Mouse (Mus musculus): ENCODE results near the gene Spock1. TPM values are rescaled to one million over a fixed set of nuclear protein-coding genes. Genes with fewer than 3 reads are reported as not detected.

Spock1 gene
- polyA plus RNA-seq, 3 experiments from 2014 or later, result not detected

DNA sequence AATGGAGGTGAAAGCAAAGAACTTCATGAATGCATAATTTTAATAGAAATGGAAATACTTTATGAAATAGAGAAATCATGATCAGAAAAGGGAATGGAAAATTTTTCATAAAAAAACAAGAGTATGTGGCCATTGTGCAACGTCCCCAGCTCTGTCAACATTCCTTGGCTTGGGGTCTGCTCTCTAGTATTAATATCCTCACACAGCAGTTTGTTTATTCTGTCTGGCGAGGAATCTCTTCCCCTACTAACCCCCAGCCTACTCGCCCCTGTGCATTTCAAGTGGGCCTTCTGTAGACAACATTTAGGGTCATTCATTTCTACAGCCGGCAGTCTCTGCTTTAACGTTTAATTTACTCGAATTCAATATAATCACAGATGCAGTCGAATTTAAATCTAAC lies 181.5 kb downstream of the Spock1 start:
- no peak for ATAC-seq

DNA sequence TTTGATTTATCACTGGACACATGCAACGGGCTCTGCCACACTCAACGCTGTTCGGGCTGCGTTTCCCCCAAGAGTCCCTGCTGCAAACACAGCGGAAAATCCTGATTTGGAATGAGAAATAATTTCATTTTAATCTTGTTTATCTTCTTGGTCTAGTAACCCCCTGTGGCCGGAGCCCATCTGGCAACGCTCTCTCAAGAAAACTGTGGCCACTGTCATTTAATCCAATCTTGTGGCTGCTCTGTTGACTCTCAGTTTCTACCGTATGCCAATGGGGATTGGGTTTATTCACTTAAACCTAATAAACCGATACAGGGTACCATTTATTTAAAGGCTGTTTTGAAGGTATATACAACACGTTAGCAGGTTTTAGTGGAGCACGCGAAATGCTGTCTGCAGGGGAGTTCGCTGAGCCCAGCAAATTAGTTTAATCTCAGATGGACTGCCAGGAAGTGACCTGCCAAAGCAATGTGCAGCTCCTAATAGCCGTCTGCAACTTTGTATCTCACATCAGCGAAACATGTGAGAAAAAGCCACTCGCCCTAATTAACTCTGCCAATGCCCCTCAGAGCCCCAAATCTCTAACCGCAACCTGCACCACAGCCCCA lies 185.7 kb downstream of the Spock1 start:
- no peak for ATAC-seq

DNA sequence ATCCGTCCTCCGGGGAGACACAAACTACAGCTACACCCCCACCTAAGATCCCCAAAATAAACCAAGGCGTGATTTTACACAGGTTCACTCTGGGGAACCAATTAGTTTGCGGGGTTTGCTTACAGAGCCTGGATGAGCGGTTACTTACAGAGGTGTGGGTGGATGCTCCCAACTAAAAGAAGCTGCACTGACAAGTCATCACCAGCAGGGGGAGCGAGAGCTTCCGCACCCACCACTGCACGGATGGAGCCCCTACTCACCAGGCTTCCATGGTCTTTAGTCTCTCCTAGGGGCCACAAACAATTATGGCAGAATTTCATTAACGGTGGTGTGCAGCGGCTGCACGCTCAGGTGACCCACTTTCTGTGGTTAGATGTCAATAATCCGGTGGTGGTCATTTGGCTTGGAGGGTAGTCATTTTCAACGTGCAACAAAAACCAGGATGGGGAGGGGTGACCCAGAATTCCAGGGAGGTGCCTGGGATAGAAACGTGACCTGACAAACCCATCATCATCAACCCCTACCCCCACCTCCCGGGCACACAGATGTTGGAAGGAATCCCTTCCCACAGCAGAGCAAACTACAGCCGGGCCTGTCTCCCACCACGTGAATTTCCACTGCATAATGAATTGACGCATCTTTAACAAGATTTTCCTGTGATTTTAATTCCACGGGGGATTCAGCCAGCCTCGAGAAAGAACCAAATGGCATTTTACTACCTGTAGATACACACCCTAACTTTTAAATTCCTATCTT lies 186.4 kb downstream of the Spock1 start:
- ATAC-seq, result no peak

- ATAC-seq, result no peak
Observed at GRCm38 (mm10) chr13:57718087-57718486, 190.0 kb downstream of the Spock1 start.

DNA sequence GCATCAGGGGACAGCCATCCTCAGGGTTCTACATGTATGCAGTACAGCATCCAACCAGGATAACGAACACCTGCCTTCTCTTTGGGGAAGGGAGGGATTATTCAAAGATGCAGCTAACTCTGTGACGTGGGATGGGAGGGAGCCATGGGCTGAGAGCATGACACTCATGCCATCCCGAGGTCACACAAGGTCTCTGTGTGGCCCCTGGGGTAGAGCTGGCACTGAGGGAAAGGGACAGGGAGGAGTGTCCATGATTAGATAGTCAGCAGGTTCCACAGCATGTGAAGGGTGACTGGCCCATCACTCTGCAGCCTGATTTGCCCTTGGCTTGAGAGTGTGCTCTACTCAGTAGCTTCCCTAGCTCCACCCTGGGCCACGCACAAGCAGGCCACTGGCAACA lies 195.2 kb downstream of the Spock1 start:
- ATAC-seq, result no peak

GRCm38 (mm10) chr13:57708425-57708824 lies 199.7 kb downstream of the Spock1 start:
- ATAC-seq, result no peak

DNA sequence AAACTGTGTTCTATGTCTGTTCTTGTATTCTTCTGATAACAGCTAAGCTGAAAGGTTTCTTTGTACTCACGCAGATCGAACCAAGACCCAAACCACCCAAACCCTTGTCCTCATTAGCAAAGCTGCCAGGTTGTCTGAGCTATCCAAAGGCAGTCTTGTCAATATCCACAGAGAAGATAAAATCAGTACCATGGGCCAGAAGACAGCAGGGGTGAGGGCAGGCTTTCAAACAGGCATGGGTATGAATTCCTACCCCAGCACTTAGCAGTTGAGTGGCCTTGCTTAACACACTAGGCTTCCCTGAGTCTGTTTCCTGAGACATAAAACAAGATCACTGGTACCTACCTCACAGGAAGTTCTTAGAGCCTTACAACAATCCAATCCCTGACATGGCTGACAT lies 205.2 kb downstream of the Spock1 start:
- no peak for ATAC-seq

GRCm38 (mm10) chr13:57696685-57697084 lies 211.4 kb downstream of the Spock1 start:
- ATAC-seq, result no peak

DNA sequence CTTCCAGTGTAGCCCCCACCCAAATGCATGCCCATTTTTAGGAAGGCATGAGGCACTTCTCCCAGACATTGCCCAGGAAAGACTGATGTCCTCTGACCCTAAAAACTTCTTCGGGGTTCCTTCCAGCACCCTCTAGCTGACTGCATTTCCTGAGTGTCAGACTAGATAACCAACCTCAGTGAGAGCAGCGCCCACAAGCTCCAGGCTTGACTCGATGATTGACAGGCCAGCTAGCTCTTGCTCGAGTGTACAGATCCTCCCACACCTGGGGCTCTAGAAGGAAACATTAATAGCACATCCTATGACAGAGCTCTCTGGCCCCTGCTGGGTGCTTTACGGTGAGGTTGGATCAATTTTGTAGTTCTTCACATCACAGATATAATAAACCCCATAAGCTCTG lies 219.2 kb downstream of the Spock1 start:
- ATAC-seq, result no peak

DNA sequence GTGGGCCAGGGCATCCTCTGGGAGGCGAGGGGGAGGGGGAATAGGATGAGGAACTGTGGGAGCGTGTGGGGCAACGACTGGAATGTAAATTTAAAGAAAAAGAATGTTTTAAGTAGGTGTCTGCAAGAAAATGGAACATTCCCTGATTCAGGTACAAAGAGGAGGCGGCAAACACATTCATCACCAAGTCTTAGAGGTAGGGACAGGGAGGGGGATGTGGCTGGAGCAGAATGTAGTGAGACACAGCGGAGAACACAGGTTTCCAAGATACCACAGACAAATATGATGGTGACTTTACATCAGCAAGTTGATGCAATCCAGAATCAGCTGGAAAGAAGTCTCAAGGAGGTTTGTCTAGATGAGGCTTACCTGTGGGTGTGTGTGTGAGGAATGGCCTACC lies 221.7 kb downstream of the Spock1 start:
- no peak for ATAC-seq

- ATAC-seq, result no peak
Observed at GRCm38 (mm10) chr13:57685201-57685600, 222.9 kb downstream of the Spock1 start.

GRCm38 (mm10) chr13:57679591-57679990 lies 228.5 kb downstream of the Spock1 start:
- ATAC-seq, result no peak

- ATAC-seq, result no peak
Observed at GRCm38 (mm10) chr13:57676820-57677219, 231.3 kb downstream of the Spock1 start.

DNA sequence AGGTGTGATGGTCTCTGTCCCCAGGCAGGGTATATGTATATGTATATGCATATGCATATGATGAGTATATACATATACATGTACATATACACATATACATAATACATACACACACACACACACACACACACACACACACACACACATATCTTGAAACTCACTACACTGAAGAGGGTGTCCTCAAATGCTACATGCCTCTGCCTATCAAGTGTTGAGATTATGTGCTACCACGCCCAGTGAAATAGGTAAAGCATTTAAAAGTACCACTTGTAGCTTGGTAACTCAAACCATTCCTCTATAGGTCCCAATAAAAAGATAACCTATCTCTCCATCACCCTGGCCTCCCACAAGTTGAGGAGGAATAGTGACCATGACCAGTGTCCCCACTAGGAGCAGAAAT lies 234.7 kb downstream of the Spock1 start:
- ATAC-seq, result no peak

GRCm38 (mm10) chr13:57672762-57673161 lies 235.4 kb downstream of the Spock1 start:
- ATAC-seq, result no peak

GRCm38 (mm10) chr13:57671919-57672318 lies 236.2 kb downstream of the Spock1 start:
- no peak for ATAC-seq

- ATAC-seq, result no peak
Observed at GRCm38 (mm10) chr13:57671322-57671721, 236.8 kb downstream of the Spock1 start.

DNA sequence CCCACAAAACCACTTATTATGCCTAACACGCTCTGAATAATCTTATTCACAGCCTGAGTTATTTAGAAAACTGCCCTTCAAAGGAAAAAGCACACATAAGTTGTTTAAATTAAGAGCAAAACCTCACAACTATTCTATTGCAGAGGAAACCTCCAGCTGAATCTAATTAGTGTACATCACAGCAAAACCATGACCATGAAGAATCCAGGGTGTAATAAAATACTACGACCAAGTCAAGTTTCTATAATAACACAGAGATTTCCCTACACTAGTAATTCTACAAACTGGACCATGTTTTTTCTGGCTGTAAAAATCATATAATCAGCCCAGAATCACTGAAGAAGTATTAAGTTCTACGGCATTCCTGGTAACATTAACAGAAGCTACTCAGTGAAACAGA lies 240.5 kb downstream of the Spock1 start:
- no peak for ATAC-seq

DNA sequence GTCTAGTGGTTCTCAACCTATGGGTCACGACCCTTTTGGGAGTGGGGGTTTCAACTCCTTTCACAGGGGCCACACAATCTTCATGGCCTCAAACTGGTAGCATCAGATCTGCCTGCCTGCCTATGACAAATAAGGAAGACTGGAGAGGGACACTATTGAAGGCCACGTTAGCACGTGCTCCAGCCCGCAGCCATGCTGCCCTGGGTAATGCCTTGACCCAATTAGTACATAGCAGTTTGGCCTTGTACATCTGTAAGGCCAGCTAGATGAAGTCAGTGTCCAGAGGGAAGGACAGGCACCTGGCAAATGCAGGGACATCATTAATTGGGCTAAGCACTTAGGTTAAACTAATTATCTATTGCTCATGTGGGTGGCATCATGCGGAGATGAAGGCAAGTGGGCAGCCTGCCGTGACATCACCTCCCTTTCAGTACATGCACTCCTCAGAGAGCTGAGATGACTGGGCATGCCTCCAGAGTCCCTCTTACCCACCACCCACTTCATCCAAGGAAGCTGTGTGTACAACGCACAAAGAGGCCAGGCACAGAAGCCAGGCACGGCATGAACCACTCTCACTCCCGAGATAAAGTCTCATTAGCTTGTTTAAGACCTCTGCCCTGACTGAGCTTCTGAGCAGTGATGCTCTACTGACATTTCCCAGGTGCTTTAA lies 241.8 kb downstream of the Spock1 start:
- ATAC-seq, result no peak

DNA sequence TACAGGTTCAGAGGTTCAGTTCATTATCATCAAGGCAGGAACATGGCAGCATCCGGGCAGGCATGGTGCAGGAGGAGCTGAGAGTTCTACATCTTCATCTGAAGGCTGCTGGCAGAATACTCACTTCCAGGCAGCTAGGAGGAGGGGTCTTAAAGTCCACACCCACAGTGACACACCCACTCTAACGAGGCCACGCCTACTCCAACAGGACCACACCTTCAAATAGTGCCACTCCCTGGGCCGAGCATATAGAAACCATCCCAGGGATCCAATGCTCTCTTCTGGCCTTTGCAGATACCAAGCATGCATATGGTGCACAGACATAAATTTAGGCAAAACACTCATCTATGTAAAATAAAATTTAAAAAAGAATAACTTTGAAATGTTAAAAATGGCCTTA lies 245.6 kb downstream of the Spock1 start:
- ATAC-seq, result no peak

DNA sequence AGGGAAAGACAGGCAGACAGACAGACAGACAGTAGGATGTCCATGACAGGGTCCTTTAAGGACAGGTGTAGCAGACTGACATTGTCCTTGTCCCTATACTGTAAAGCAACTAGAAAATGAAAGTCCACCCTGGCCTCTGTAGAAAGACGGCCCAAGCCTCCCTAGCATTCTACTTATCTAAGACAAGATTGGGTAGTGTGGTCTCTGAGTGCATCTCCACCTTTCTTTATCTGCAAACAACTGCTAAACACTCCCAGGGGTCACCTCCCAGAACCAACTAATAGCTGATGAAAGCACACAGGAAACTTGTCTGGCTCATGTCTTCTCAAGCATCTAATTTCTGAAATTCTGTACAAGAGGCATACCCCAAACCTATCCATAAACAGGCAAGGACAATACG lies 247.6 kb downstream of the Spock1 start:
- no peak for ATAC-seq

DNA sequence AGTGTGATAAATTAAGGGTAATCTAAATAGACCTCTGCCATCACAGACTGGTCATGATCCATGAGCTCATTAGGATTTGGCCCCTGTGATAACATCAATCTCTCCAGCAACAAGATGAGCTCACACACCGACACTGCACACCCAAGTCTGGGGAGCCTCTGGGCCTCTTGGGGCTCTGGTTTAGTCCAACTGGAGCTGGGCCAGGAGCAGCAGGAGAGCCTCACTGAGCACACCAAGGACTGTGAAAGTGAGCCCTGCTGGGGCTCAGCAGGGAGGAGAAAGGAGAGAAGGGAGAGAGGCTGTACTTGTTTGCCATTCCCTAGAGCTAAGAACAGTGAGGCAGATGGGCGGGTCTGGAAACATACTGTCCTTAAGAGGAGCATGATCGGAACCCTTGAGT lies 248.3 kb downstream of the Spock1 start:
- no peak for ATAC-seq

DNA sequence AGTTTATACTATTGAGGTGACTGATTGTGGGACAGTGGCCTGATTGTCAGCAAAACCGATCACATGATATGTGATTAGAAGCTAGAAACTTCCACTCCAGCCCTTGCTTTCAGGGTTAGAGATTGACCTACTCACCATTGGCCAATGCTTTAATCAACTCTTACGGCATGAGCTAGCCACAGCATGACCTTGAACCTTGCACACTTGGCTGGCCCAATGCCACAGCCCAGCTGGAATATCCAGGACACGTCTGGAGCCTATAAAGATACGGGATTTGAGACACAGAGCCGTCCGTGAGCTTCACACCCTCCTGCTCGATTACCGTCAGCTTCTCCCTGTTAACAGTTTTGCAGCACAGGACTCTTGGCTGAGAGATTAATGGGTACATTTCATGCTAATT lies 251.5 kb downstream of the Spock1 start:
- no peak for ATAC-seq

DNA sequence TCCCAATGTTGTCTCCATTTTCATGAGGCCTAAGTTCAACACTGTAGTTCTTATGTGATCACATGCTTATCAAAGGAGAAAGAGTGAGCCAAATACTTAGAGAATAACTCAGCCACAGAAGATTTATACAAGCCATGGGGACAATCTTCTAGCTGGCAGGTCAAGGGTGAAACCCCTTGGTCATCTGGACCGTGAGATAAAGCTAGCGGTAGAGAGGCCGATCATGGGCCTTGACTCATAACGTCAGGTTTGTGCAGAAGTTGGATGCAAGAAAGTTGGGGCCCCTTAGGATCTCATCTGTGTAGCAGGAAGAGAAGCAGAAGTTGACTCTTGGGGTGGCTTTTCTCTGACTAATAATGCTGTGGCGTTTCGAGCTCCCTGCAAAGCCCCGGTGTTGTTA lies 253.8 kb downstream of the Spock1 start:
- no peak for ATAC-seq

All from inflammation-experienced regulatory T-cells, adult 6 months (primary cell).